Mouse (Mus musculus): ENCODE results near the gene Kifap3.

DNA sequence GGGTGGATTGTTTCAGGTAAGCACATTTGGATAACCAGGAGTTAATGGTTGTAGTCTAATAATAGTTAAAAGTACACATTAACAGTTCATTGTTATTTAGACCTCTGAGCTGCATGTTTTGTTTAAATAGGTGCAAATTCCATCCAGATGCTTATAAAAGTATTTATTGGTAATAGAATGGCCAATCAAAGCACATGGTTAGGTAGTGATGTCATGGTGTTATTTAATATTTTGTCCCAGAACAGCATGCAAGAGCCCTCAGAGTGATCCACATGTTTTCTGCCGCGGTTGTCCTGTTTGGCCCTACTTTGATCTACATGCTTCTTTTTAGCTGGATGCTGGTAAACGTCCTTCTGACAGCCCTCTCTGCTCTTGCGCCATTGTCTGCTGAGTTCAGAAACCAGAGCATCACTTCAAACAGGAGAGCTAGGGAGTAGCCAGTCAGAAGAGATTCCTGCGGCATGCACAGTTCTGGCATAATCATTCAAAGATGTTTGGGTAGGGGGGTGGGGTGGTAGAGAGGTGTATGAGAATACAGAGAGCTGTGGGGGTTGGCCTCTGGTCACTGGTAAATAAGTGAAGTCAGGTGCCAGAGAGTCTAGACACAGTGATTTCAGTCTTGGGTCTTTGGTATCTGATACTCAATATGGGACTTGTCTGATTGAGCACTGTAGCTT is 73.6 kb downstream of the Kifap3 start:
- no peak for TF ChIP-seq CTCF (IDR thresholded peaks at IDR 0.05; ENCODE audit: extremely low read depth, insufficient read depth, low read length)
- TF ChIP-seq POLR2A (IDR thresholded peaks at IDR 0.05; ENCODE audit: extremely low read depth, insufficient read depth, low read length), result no peak
